ENCODE assay signal across 16 mouse cellular contexts in genomic region chr11:98336245-98337107, GRCm38 (mm10). TPM values are rescaled to one million over a fixed set of nuclear protein-coding genes. Genes with fewer than 3 reads are reported as not detected.
DNase-seq lines count a peak whose midpoint lies in the region; ATAC-seq and TF ChIP-seq lines count a peak whose summit lies in the region.
"Had no signal": no experiment of that assay in that cellular context is flagged by ENCODE, and none has a peak within 500 bp of the region (broad histone marks: within the 10 kb centered on the region; RNA-seq: fewer than 3 reads in every experiment).

No protein-coding gene starts in this region.

- intact Hi-C loops in left cerebral cortex, adult 2 months (cut with DNase I), result no loop called here
- intact Hi-C loops in left cerebral cortex, postnatal 36 days (cut with DNase I), result loop anchor here (10.0 kb wide), 1 partner anchor 208 kb away; the partner anchor contains the start of gene Ikzf3

- no peak overlapping the region for H3K4me3 ChIP-seq in left cerebral cortex, adult 2 months
- H3K4me3 ChIP-seq in limb, embryonic 10.5 days, result no peak overlapping the region
- H3K4me3 ChIP-seq: embryonic facial prominence, embryonic 13.5 days; neural tube, embryonic 12.5 days had no signal

- peaks cover 28% of the 10 kb centered on the region for H3K4me1 ChIP-seq in limb, embryonic 10.5 days

- peak; percentile 54; the same call in 1 of the 2 replicates for ATAC-seq in erythroblast, adult 5-6 weeks (replicated peaks; ENCODE audit: low FRiP score, poor library complexity, severe bottlenecking)
- ATAC-seq: Patski had no signal

- no peaks in the 10 kb centered on the region for H3K36me3 ChIP-seq in limb, embryonic 10.5 days
- H3K36me3 ChIP-seq: embryonic facial prominence, embryonic 13.5 days; neural tube, embryonic 12.5 days had no signal

- peaks cover 99% of the 10 kb centered on the region for H3K27me3 ChIP-seq in limb, embryonic 10.5 days (ENCODE audit: low read depth, poor library complexity, severe bottlenecking)

- H3K9me3 ChIP-seq in limb, embryonic 10.5 days (replicated peaks), result no peaks in the 10 kb centered on the region
- H3K9me3 ChIP-seq: embryonic facial prominence, embryonic 13.5 days; neural tube, embryonic 12.5 days had no signal

- TF ChIP-seq CTCF in left cerebral cortex, adult 2 months (IDR thresholded peaks at IDR 0.05), result peak; percentile 56

- no peak for DNase-seq in left cerebral cortex, adult 2 months (ENCODE audit: extremely low spot score in 1 of 2, low spot score in 2 of 2)
- no peak for DNase-seq in left cerebral cortex, postnatal 36 days (ENCODE audit: low spot score in 2 of 2)
- DNase-seq in CD4-positive, CD25-positive, alpha-beta regulatory T cell, adult 2 months (ENCODE audit: low read depth, low spot score), result peak; percentile 64
- DNase-seq in R1 (ENCODE audit: low read depth, low spot score), result peak; percentile 78
- no peak for DNase-seq in layer of hippocampus, adult 9-11 months
- no peak for DNase-seq in urinary bladder, postnatal 10 days (ENCODE audit: low spot score)
- no peak for DNase-seq in limb, embryonic 10.5 days (ENCODE audit: low spot score)
- DNase-seq: kidney, adult 18-20 months; layer of hippocampus, postnatal 36 days; right cerebral cortex, postnatal 4 days had no signal

- 20% methylated on average over 13 of the region's 13 CpGs for WGBS in limb, embryonic 10.5 days

- no peak overlapping the region for H3K27ac ChIP-seq in left cerebral cortex, adult 2 months
- H3K27ac ChIP-seq in limb, embryonic 10.5 days, result no peak overlapping the region
- H3K27ac ChIP-seq: embryonic facial prominence, embryonic 13.5 days; neural tube, embryonic 12.5 days had no signal

RNA-seq across cellular contexts. Expression of gene Neurod2, which starts 7.0 kb away (rescaled TPM):
- total RNA-seq in left cerebral cortex, adult 2 months (2021), result 10 to 100 TPM; 70.2 to 76.3 TPM
- 10 to 100 TPM; 65.2 to 77.3 TPM for total RNA-seq in left cerebral cortex, postnatal 36 days (2021)
- total RNA-seq in erythroblast, adult 5-6 weeks (2015; ENCODE audit: low replicate concordance), result not detected in 2 replicates
- not detected in 2 replicates for total RNA-seq in erythroblast, adult 5-6 weeks (2017; ENCODE audit: low replicate concordance)
- not detected in 2 replicates for polyA plus RNA-seq in limb, embryonic 10.5 days (2016; fragmentation: Nextera tagmentation; extraction: Ambion mirVana)
- polyA plus RNA-seq: heart, postnatal 0 days; lung, embryonic 16.5 days; Patski had no signal

RNA-seq across cellular contexts. Expression of gene Ppp1r1b, which starts 11.7 kb away (rescaled TPM):
- total RNA-seq in left cerebral cortex, adult 2 months (2021), result 100 to 1,000 TPM; 146 to 208 TPM
- 100 to 1,000 TPM; 225 to 274 TPM for total RNA-seq in left cerebral cortex, postnatal 36 days (2021)
- not detected in 2 replicates for total RNA-seq in erythroblast, adult 5-6 weeks (2015; ENCODE audit: low replicate concordance)
- not detected in 2 replicates for total RNA-seq in erythroblast, adult 5-6 weeks (2017; ENCODE audit: low replicate concordance)
- 0.13 TPM in 2 replicates for polyA plus RNA-seq in limb, embryonic 10.5 days (2016; fragmentation: Nextera tagmentation; extraction: Ambion mirVana)

RNA-seq across cellular contexts. Expression of gene Stard3, which starts 21.7 kb away (rescaled TPM):
- 10 to 100 TPM; 35.7 to 42.4 TPM for total RNA-seq in left cerebral cortex, adult 2 months (2021)
- 10 to 100 TPM; 35.9 to 39.3 TPM for total RNA-seq in left cerebral cortex, postnatal 36 days (2021)
- 8.5 and 9.2 TPM in 2 replicates for total RNA-seq in erythroblast, adult 5-6 weeks (2015; ENCODE audit: low replicate concordance)
- total RNA-seq in erythroblast, adult 5-6 weeks (2017; ENCODE audit: low replicate concordance), result 2.8 and 6.0 TPM in 2 replicates
- polyA plus RNA-seq in limb, embryonic 10.5 days (2016; fragmentation: Nextera tagmentation; extraction: Ambion mirVana), result 37.8 and 41.3 TPM in 2 replicates

RNA-seq across cellular contexts. Expression of gene Tcap, which starts 47.1 kb away (rescaled TPM):
- total RNA-seq in left cerebral cortex, adult 2 months (2021), result 1 to 10 TPM; 8.7 to 10.0 TPM
- total RNA-seq in left cerebral cortex, postnatal 36 days (2021), result 10 to 100 TPM; 11.8 to 14.4 TPM
- total RNA-seq in erythroblast, adult 5-6 weeks (2015; ENCODE audit: low replicate concordance), result not detected in 2 replicates
- not detected in 2 replicates for total RNA-seq in erythroblast, adult 5-6 weeks (2017; ENCODE audit: low replicate concordance)
- 0.16 and 0.40 TPM in 2 replicates for polyA plus RNA-seq in limb, embryonic 10.5 days (2016; fragmentation: Nextera tagmentation; extraction: Ambion mirVana)
- polyA plus RNA-seq: Patski had no signal

RNA-seq across cellular contexts. Expression of gene Pnmt, which starts 49.8 kb away (rescaled TPM):
- total RNA-seq in left cerebral cortex, adult 2 months (2021), result under 1 TPM in 1 of 2 experiments, not detected in 1; 0.51 TPM
- under 1 TPM; 0.34 to 0.47 TPM for total RNA-seq in left cerebral cortex, postnatal 36 days (2021)
- not detected in 2 replicates for total RNA-seq in erythroblast, adult 5-6 weeks (2015; ENCODE audit: low replicate concordance)
- total RNA-seq in erythroblast, adult 5-6 weeks (2017; ENCODE audit: low replicate concordance), result not detected in 2 replicates
- 0.61 TPM in 1 of 2 replicates, not detected in the other for polyA plus RNA-seq in limb, embryonic 10.5 days (2016; fragmentation: Nextera tagmentation; extraction: Ambion mirVana)
- total RNA-seq: layer of hippocampus, postnatal 36 days had no signal
- polyA plus RNA-seq: heart, postnatal 0 days; Patski had no signal

Comparison
In these comparisons a context has a peak if more than half of its experiments do, and no peak if none do; other contexts are left out.
1. DNase-seq: peak in CD4-positive, CD25-positive, alpha-beta regulatory T cell, adult 2 months (single experiment) and R1 (single experiment); none in left cerebral cortex, adult 2 months (0 of 2), left cerebral cortex, postnatal 36 days (0 of 2), layer of hippocampus, adult 9-11 months (single experiment), urinary bladder, postnatal 10 days (single experiment) and limb, embryonic 10.5 days (single experiment).
2. RNA of gene Neurod2, which starts 7.0 kb away (total RNA-seq): 65.2 to 77.3 TPM in left cerebral cortex, postnatal 36 days and 70.2 to 76.3 TPM in left cerebral cortex, adult 2 months; not detected in erythroblast, adult 5-6 weeks; every median in the first group is over 10 times any median in the second.
3. RNA of gene Ppp1r1b, which starts 11.7 kb away (total RNA-seq): 225 to 274 TPM in left cerebral cortex, postnatal 36 days and 146 to 208 TPM in left cerebral cortex, adult 2 months; not detected in erythroblast, adult 5-6 weeks; every median in the first group is over 100 times any median in the second.